Mouse (Mus musculus) ES-E14 (cell line): ENCODE measurements around the gene Oxct2b.

Source experiments
- HCFC1 ChIP-seq: IDR thresholded peaks from 2 replicates; pipeline ENCODE4 v1.6.1; 2012; ENCODE audit warnings: low read length, inconsistent platforms, borderline replicate concordance; ENCODE audit not compliant: insufficient read depth
- ZC3H11A ChIP-seq: IDR thresholded peaks from 2 replicates; pipeline ENCODE4 v1.6.1; 2012; ENCODE audit warnings: low read depth, mild to moderate bottlenecking, inconsistent platforms, low read length, borderline replicate concordance
- ZNF384 ChIP-seq: IDR thresholded peaks from 2 replicates; pipeline ENCODE4 v1.6.1; 2012; ENCODE audit warnings: low read depth, low read length, inconsistent platforms

DNA sequence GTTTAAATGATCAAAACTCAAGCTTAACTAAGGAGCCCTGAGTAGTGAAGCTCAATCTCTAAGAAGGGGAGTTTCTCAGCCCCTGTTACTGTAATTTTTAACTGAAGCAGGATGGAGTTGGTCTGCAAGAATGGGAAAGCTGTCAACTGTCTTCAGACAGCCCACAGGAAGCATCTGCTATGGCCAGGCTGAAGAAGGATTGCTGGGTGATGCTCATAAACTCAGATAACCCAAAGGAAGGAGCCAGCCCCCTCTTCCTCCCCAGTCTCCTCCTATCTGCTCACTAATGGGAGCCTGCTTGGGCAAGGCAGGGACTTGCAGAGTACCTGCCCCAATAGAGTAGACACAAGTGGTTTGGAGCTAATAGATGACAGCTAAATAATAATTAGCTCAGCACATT, 39.8 kb downstream of the Oxct2b start:
- no peak for TF ChIP-seq ZC3H11A
- TF ChIP-seq ZNF384 = no peak
- no peak for TF ChIP-seq HCFC1
